Mouse (Mus musculus) ES-Bruce4 (cell line): ENCODE measurements at regions not wholly inside any gene's neighbourhood (a gene's known extent, or its start where the extent isn't known, plus 50 kb on each side); places are given as distances from the start of the nearest gene placed in this dataset.

Experiments
- H3K27ac ChIP-seq: 2 replicates; pipeline ENCODE4 v1.5.1; 2012; ENCODE audit warnings: low read length, inconsistent platforms; ENCODE audit not compliant: insufficient read depth
- H3K27me3 ChIP-seq: 2 replicates; pipeline ENCODE4 v1.6.1; 2012; ENCODE audit warnings: mild to moderate bottlenecking, low read length, inconsistent platforms; ENCODE audit not compliant: control insufficient read depth, poor library complexity, insufficient read depth, severe bottlenecking
- H3K36me3 ChIP-seq: 2 replicates; pipeline ENCODE4 v1.6.1; 2012; ENCODE audit warnings: inconsistent platforms, mild to moderate bottlenecking, low read length, moderate library complexity; ENCODE audit not compliant: control insufficient read depth, poor library complexity, insufficient read depth, severe bottlenecking
- H3K4me1 ChIP-seq: one replicate; pipeline ENCODE4 v1.8.1; 2011; ENCODE audit warnings: low read length; ENCODE audit not compliant: control insufficient read depth, insufficient read depth
- H3K4me3 ChIP-seq: 2 replicates; pipeline ENCODE4 v1.5.1; 2011; ENCODE audit warnings: low read depth, mild to moderate bottlenecking, low read length
- H3K9ac ChIP-seq: 2 replicates; pipeline ENCODE4 v1.6.1; 2012; ENCODE audit warnings: low read depth, mild to moderate bottlenecking, inconsistent platforms; ENCODE audit not compliant: poor library complexity, severe bottlenecking
- H3K9me3 ChIP-seq: replicated peaks from 2 replicates; pipeline ENCODE4 v1.6.1; 2012; ENCODE audit warnings: mild to moderate bottlenecking, low read length, inconsistent platforms; ENCODE audit not compliant: control insufficient read depth, poor library complexity, insufficient read depth, severe bottlenecking
- CTCF ChIP-seq: IDR thresholded peaks from one replicate; pipeline ENCODE4 v1.8.1; 2011; ENCODE audit warnings: low read depth, low read length
- EP300 ChIP-seq: IDR thresholded peaks from 2 replicates; pipeline ENCODE4 v1.6.1; 2011; ENCODE audit warnings: low read depth, low read length; ENCODE audit not compliant: insufficient read depth
- POLR2A ChIP-seq: IDR thresholded peaks from one replicate; pipeline ENCODE4 v1.8.1; 2011; ENCODE audit warnings: low read length; ENCODE audit not compliant: insufficient read depth

DNA sequence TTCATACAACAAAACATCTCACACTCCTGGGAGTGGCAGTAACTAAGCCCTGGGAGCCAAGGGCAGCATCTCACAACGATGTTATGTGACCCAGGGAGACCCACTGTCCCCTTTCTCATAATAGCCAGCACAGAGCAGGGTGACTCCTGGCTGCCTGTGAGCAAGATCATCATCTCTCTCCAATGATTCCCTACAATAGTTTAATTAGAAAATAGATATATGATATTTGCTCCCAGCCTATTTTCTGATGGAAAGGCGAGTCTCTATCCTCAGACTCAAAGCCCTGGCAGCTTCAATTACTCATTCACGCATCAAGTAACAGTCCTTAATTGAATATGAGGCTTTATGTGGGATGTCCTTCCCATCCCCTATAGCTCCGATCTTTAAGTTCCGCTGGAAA is 153.7 kb downstream of the Olfm4 start:
- Histone ChIP-seq H3K4me3 (no peak overlapping the region), H3K9ac (no peak overlapping the region), H3K36me3 (no peaks in the 10 kb centered on the region), H3K4me1 (no peaks in the 10 kb centered on the region), H3K27me3 (no peaks in the 10 kb centered on the region), H3K27ac (no peak overlapping the region), H3K9me3 (no peaks in the 10 kb centered on the region)
- no peak for TF ChIP-seq EP300
- no peak for TF ChIP-seq CTCF
- no peak for TF ChIP-seq POLR2A

DNA sequence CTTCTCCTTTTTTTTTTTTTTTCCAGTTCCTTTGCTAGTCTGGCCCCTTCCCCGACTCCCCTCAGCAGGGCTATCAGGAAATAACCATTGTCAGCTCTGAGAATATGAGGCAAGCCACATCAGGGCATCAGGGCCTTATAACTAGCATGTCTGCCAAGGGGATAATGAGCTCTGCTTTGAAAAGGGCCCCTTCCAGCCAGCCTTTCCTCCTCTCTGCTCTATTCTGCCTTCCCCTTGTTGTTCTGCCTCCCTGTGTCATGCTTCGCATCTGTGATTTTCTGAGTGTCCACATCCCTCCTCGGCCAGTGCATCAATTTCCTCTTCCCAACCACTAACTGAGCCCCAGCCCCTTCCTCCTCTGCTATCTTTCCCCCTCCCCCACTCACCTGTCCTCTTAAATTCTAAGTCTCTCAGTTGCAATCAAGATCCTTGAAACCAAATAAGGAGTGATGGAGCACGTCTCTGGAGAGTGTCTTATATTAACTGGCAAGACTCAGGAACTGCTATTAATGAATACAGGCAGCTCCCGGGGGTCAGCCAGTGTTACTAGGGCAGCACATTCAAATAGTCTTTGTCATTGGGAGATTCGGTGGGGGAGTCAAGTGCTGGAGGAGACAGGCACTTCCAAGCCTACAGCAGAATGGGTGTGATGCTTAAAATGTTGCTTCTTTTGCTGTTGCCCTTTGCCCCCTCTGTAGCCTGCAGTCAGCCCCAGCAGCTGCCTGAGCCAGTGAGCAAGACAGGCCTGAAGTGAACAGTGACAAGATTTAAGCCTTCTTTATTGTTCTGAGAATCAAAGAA is 155.3 kb downstream of the Olfm4 start:
- no peaks in the 10 kb centered on the region for H3K27me3 ChIP-seq
- no peak overlapping the region for H3K4me3 ChIP-seq
- H3K4me1 ChIP-seq: no peaks in the 10 kb centered on the region
- no peak overlapping the region for H3K27ac ChIP-seq
- no peak overlapping the region for H3K9ac ChIP-seq
- no peaks in the 10 kb centered on the region for H3K36me3 ChIP-seq
- no peaks in the 10 kb centered on the region for H3K9me3 ChIP-seq
- TF ChIP-seq POLR2A (no peak), CTCF (no peak), EP300 (no peak)

DNA sequence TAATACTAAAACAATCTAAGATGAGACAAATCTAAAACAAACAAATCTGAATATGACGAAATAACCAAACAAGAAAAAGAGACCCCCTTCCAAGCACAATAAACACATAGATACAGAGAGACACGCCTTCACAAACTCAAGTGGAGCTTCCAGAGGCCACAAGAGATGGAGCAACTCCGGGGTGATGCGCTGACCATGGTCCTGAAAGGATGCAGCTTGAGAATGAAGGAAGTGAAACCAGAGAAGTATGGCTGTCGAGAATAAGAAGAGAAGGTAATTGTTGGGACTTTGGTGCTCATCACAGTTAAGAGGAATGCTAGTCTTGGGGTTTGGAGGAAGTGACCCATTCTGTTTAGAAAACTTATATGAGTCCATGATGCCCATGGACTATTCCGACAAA is 173.1 kb downstream of the Olfm4 start:
- H3K4me1 ChIP-seq: no peaks in the 10 kb centered on the region
- H3K4me3 ChIP-seq: no peak overlapping the region
- H3K9ac ChIP-seq: no peak overlapping the region
- H3K27ac ChIP-seq: no peak overlapping the region
- no peak for TF ChIP-seq EP300
- no peak for TF ChIP-seq POLR2A
- no peak for TF ChIP-seq CTCF
- no peaks in the 10 kb centered on the region for H3K9me3 ChIP-seq
- H3K27me3 ChIP-seq: no peaks in the 10 kb centered on the region
- no peaks in the 10 kb centered on the region for H3K36me3 ChIP-seq

DNA sequence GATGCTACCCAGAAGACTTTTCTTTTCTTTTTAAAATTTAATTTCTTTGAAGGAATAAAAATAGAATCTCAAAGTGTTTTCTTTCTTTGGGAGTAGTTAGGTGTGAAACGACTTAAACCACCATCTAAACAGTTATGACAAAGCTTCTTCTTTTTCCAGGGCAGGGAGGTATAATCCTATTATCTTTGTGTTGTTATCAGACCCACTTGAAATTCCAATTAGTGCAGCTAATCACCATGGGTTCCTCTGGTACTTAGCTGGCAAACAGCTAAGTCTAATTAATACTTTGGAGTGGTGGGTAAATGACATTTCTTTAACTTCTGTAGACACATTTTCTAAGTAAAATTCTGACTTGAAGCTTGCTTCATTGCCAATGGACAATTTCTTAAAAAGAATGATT is 185.3 kb downstream of the Olfm4 start:
- TF ChIP-seq CTCF (no peak), POLR2A (no peak), EP300 (no peak)
- no peaks in the 10 kb centered on the region for H3K27me3 ChIP-seq
- H3K9me3 ChIP-seq: no peaks in the 10 kb centered on the region
- H3K4me1 ChIP-seq: no peaks in the 10 kb centered on the region
- H3K36me3 ChIP-seq: no peaks in the 10 kb centered on the region
- H3K27ac ChIP-seq: no peak overlapping the region
- H3K9ac ChIP-seq: no peak overlapping the region
- H3K4me3 ChIP-seq: no peak overlapping the region

DNA sequence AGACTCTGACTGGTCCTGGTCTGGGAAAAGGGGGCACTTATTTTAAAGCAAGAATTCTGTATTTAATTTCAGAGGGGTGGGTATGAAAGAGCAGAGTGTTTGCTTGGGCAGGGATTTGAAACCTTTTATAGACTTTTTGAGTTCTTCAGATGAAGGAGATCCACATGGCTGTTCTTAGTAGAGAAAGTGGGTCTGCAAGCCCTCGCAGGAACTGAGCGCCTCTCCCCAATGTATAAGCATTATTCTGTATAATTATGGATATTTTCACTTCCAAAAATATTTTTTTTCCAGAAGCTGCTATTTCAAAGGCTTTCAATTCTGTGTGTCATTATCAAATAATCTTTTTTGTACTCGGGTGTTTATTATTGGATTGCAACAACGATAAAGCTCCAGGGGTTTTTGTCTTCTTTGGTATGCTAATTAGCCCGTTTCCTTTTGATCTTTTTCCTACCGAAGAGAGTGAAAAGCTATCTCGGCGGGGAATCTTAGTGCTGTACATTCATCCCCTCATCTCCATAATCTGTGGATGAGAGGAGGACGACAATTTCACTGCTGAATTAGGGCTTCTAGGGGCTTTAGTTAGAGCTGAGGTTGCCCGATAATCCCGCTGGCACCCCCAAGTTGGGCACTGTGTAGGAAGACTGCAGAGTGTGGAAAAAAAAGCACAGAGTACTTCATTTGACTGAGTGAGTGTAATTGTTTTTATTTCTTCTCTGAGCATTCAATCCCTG is 186.7 kb downstream of the Olfm4 start:
- Histone ChIP-seq H3K36me3 (no peaks in the 10 kb centered on the region), H3K27me3 (no peaks in the 10 kb centered on the region), H3K9me3 (no peaks in the 10 kb centered on the region), H3K9ac (no peak overlapping the region), H3K4me3 (no peak overlapping the region), H3K27ac (no peak overlapping the region), H3K4me1 (no peaks in the 10 kb centered on the region)
- TF ChIP-seq POLR2A (no peak), CTCF (no peak), EP300 (no peak)
